Mouse (Mus musculus) E14TG2a.4 (cell line): ENCODE results near the gene Dlx3.

Experiments used
- H3K27me3 ChIP-seq: 2 replicates; pipeline ENCODE4 v1.6.1; 2014; ENCODE audit warnings: low read length, control low read depth; ENCODE audit not compliant: insufficient read depth
- H3K36me3 ChIP-seq: 2 replicates; pipeline ENCODE4 v1.6.1; 2014; ENCODE audit warnings: low read length, control low read depth; ENCODE audit not compliant: insufficient read depth
- H3K4me1 ChIP-seq: replicated peaks from 2 replicates; pipeline ENCODE4 v1.6.1; 2014; ENCODE audit warnings: low read depth, low read length, control low read depth
- H3K4me3 ChIP-seq: replicated peaks from 2 replicates; pipeline ENCODE4 v1.5.1; 2014; ENCODE audit warnings: mild to moderate bottlenecking, low read length
- H3K9me3 ChIP-seq: 2 replicates; pipeline ENCODE4 v1.6.1; 2014; ENCODE audit warnings: low read length, control low read depth
- CTCF ChIP-seq: conservative IDR thresholded peaks from 2 replicates; pipeline ENCODE4 v1.5.1; 2014; ENCODE audit warnings: low read length
- NANOG ChIP-seq: IDR thresholded peaks from 2 replicates; pipeline ENCODE4 v1.6.1; 2014; ENCODE audit warnings: borderline replicate concordance, low read length, mixed read lengths
- POU5F1 ChIP-seq: IDR thresholded peaks from 2 replicates; pipeline ENCODE4 v1.6.1; 2014; ENCODE audit warnings: low read length, borderline replicate concordance

The Dlx3 gene

GRCm38 (mm10) chr11:95149462-95150268 is 29.7 kb downstream of the Dlx3 start:
- H3K4me3 ChIP-seq: no peak overlapping the region
- no peaks in the 10 kb centered on the region for H3K36me3 ChIP-seq
- peaks cover 93% of the 10 kb centered on the region for H3K27me3 ChIP-seq
- H3K4me1 ChIP-seq: peaks cover 51% of the 10 kb centered on the region
- TF ChIP-seq POU5F1: no peak
- no peak for TF ChIP-seq NANOG
- no peak for TF ChIP-seq CTCF
- no peaks in the 10 kb centered on the region for H3K9me3 ChIP-seq

GRCm38 (mm10) chr11:95150269-95151049 is 30.5 kb downstream of the Dlx3 start:
- H3K4me1 ChIP-seq: peaks cover 43% of the 10 kb centered on the region
- TF ChIP-seq POU5F1 (no peak), CTCF (no peak), NANOG (no peak)
- peak overlapping the region; percentile 43 for H3K4me3 ChIP-seq
- peaks cover 92% of the 10 kb centered on the region for H3K27me3 ChIP-seq
- H3K9me3 ChIP-seq: no peaks in the 10 kb centered on the region
- no peaks in the 10 kb centered on the region for H3K36me3 ChIP-seq

GRCm38 (mm10) chr11:95153116-95153515 is 33.2 kb downstream of the Dlx3 start:
- Histone ChIP-seq H3K4me3 (no peak overlapping the region), H3K36me3 (no peaks in the 10 kb centered on the region), H3K9me3 (no peaks in the 10 kb centered on the region), H3K4me1 (peaks cover 32% of the 10 kb centered on the region), H3K27me3 (peaks cover 86% of the 10 kb centered on the region)
- no peak for TF ChIP-seq NANOG
- TF ChIP-seq CTCF: no peak
- no peak for TF ChIP-seq POU5F1

DNA sequence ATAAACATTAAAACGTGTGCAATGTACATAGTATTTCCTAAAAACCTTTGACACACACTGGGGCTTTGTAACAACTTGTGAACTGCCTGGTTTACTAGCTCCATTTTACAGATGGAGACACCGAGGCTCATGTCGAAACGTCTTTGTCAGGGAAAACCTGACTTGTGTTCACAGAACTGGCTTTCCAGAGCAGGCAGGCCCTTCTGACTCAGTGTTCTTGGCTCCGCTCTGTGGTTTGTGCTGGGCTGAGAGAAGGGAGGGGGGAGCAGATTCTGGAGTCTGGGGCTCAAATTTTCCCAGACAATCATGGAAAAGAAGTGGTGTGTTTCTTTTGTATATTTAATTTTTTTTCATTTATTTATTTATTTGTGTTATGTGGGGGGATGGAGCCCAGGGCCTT is 33.8 kb downstream of the Dlx3 start:
- TF ChIP-seq CTCF (no peak), NANOG (no peak), POU5F1 (no peak)
- H3K4me1 ChIP-seq: peaks cover 27% of the 10 kb centered on the region
- H3K9me3 ChIP-seq: no peaks in the 10 kb centered on the region
- H3K4me3 ChIP-seq: no peak overlapping the region
- H3K36me3 ChIP-seq: no peaks in the 10 kb centered on the region
- peaks cover 85% of the 10 kb centered on the region for H3K27me3 ChIP-seq

DNA sequence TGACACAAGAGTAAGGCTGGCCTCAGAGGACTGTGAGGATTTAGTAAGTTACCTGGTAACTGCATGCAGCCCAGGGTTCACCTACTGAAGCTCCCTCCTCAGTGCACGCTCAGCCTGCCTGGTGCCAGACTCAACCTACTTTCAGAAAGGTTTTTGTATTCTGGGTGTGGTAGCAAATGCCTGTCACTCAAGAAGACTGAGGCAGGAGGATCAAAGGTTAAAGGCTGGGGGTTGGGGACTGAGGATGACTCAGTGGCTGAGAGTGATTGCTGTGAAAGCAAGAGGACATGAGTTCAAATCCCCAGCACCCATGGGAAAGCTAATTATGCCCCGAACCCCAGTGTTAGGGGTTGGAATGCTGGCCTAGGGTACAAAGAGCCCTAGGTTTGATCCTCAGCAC is 35.6 kb downstream of the Dlx3 start:
- TF ChIP-seq POU5F1 (no peak), CTCF (no peak), NANOG (no peak)
- Histone ChIP-seq H3K4me3 (no peak overlapping the region), H3K4me1 (peaks cover 12% of the 10 kb centered on the region), H3K36me3 (no peaks in the 10 kb centered on the region), H3K27me3 (peaks cover 74% of the 10 kb centered on the region), H3K9me3 (no peaks in the 10 kb centered on the region)

DNA sequence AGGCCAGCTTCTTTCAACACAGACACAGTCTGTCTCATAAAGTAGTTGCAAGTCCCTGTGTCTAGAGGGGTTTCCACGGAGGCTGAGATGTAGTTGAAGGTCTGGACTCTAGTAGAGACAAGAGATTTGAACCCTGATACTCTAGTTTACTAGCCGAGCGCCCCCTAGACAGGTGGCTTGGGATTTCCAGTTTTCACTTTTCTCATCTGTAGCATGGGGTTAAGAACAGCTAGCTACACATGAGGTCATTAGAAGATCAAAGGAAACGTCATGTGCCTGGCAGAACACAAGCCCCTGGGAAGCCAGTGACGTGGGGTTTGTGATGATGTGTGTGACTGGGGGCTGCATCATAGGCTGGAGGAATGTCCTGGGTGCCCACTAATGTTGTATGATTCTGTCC is 37.4 kb downstream of the Dlx3 start:
- TF ChIP-seq CTCF (peak; percentile 12; the same call in 1 of the 2 replicates), NANOG (no peak), POU5F1 (no peak)
- no peaks in the 10 kb centered on the region for H3K36me3 ChIP-seq
- H3K4me3 ChIP-seq: no peak overlapping the region
- no peaks in the 10 kb centered on the region for H3K9me3 ChIP-seq
- H3K27me3 ChIP-seq: peaks cover 71% of the 10 kb centered on the region
- H3K4me1 ChIP-seq: peaks cover 6% of the 10 kb centered on the region

GRCm38 (mm10) chr11:95157872-95158271 is 38.0 kb downstream of the Dlx3 start:
- H3K4me1 ChIP-seq: peaks cover 6% of the 10 kb centered on the region
- H3K9me3 ChIP-seq: no peaks in the 10 kb centered on the region
- TF ChIP-seq POU5F1: no peak
- no peak for TF ChIP-seq CTCF
- no peak for TF ChIP-seq NANOG
- H3K36me3 ChIP-seq: no peaks in the 10 kb centered on the region
- peaks cover 71% of the 10 kb centered on the region for H3K27me3 ChIP-seq
- H3K4me3 ChIP-seq: no peak overlapping the region

- Histone ChIP-seq H3K4me1 (no peaks in the 10 kb centered on the region; the same call in 1 of the 2 replicates), H3K27me3 (peaks cover 67% of the 10 kb centered on the region), H3K4me3 (no peak overlapping the region), H3K36me3 (no peaks in the 10 kb centered on the region), H3K9me3 (no peaks in the 10 kb centered on the region)
- TF ChIP-seq POU5F1 (no peak), NANOG (no peak), CTCF (no peak)
Observed at GRCm38 (mm10) chr11:95159763-95160371, 39.9 kb downstream of the Dlx3 start.
